Mouse (Mus musculus) ES-E14 (cell line): ENCODE results near the gene Evi2. TPM values are rescaled to one million over a fixed set of nuclear protein-coding genes. Genes with fewer than 3 reads are reported as not detected.

Experiments used
- DNase-seq: peaks from one replicate; pipeline ENCODE4 v3.0.0-alpha.2; 2013; ENCODE audit warnings: low read depth, low spot score
- H3K27ac ChIP-seq: 2 replicates; pipeline ENCODE4 v1.5.1; 2012; ENCODE audit warnings: low read depth, mild to moderate bottlenecking, low read length, moderate library complexity, mixed read lengths; ENCODE audit not compliant: poor library complexity, insufficient read depth, severe bottlenecking
- H3K36me3 ChIP-seq: 2 replicates; pipeline ENCODE4 v1.6.1; 2012; ENCODE audit warnings: mild to moderate bottlenecking, low read length, moderate library complexity, mixed read lengths; ENCODE audit not compliant: control insufficient read depth, poor library complexity, insufficient read depth, severe bottlenecking
- H3K4me1 ChIP-seq, 2 experiments: fragments of 150-350 bp in 1 of 2; sonication (generic) in 1 of 2; 2 replicates each; pipeline ENCODE4 v1.6.1; 2012; ENCODE audit warnings: low read length in 2 of 2, mild to moderate bottlenecking in 1 of 2, mixed read lengths in 1 of 2; ENCODE audit not compliant: control insufficient read depth in 2 of 2, insufficient read depth in 2 of 2, poor library complexity in 1 of 2
- H3K4me3 ChIP-seq, 2 experiments: fragments of 150-350 bp in 1 of 2; sonication (generic) in 1 of 2; 2 replicates each; pipeline ENCODE4 v1.5.1; 2012; ENCODE audit warnings: low read length in 2 of 2, low read depth in 1 of 2, mild to moderate bottlenecking in 1 of 2, mixed read lengths in 1 of 2; ENCODE audit not compliant: insufficient read depth in 1 of 2, poor library complexity in 1 of 2, severe bottlenecking in 1 of 2
- H3K9ac ChIP-seq: 2 replicates; pipeline ENCODE4 v1.6.1; 2012; ENCODE audit warnings: low read depth, mild to moderate bottlenecking, low read length, mixed read lengths; ENCODE audit not compliant: poor library complexity, insufficient read depth, severe bottlenecking
- H3K9me3 ChIP-seq: fragments of 150-350 bp; sonication (generic); 2 replicates; pipeline ENCODE4 v1.6.1; 2012; ENCODE audit warnings: low read depth, mild to moderate bottlenecking, low read length; ENCODE audit not compliant: control insufficient read depth, insufficient read depth
- CHD2 ChIP-seq: IDR thresholded peaks from 2 replicates; pipeline ENCODE4 v1.6.1; 2014; ENCODE audit warnings: mild to moderate bottlenecking, low read depth, low read length, inconsistent platforms
- HCFC1 ChIP-seq: IDR thresholded peaks from 2 replicates; pipeline ENCODE4 v1.6.1; 2012; ENCODE audit warnings: low read length, inconsistent platforms, borderline replicate concordance; ENCODE audit not compliant: insufficient read depth
- MAFK ChIP-seq: IDR thresholded peaks from 2 replicates; pipeline ENCODE4 v1.6.1; 2014; ENCODE audit warnings: mild to moderate bottlenecking, low read depth, low read length, inconsistent platforms; ENCODE audit not compliant: insufficient read depth
- ZC3H11A ChIP-seq: IDR thresholded peaks from 2 replicates; pipeline ENCODE4 v1.6.1; 2012; ENCODE audit warnings: low read depth, mild to moderate bottlenecking, inconsistent platforms, low read length, borderline replicate concordance
- ZNF384 ChIP-seq: IDR thresholded peaks from 2 replicates; pipeline ENCODE4 v1.6.1; 2012; ENCODE audit warnings: low read depth, low read length, inconsistent platforms
- in situ Hi-C, 2 experiments: fragments of 600-800 bp; cut with MboI; formaldehyde crosslinking; loops; one replicate each; pipeline ENCODE4 v1.15.1; 2025; ENCODE audit warnings: low sequenced_read_pairs in 2 of 2, inconsistent platforms in 1 of 2; ENCODE audit not compliant: unreplicated experiment in 2 of 2
- total RNA-seq: library from RNA; depleted of rRNA; stranded (reverse); fragments of 300-350 nt; gene quantifications from 2 replicates; pipeline ENCODE4 v1.2.3, GENCODE M21; 2012

Gene Evi2
- total RNA-seq, 1 experiment, result 0.13 TPM

GRCm38 (mm10) chr11:79568197-79568911 lies 38.0 kb upstream of the Evi2 start:
- no peak overlapping the region for H3K27ac ChIP-seq
- peaks cover 7% of the 10 kb centered on the region; the same call in 1 of the 2 replicates for H3K36me3 ChIP-seq
- no peak overlapping the region for H3K4me3 ChIP-seq
- in situ Hi-C loops, result no loop called here
- DNase-seq, result no peak
- H3K4me1 ChIP-seq, result no peaks in the 10 kb centered on the region
- TF ChIP-seq MAFK (no peak), ZC3H11A (no peak), HCFC1 (no peak), ZNF384 (no peak), CHD2 (no peak)
- no peak overlapping the region for H3K9ac ChIP-seq
- no peaks in the 10 kb centered on the region for H3K9me3 ChIP-seq

GRCm38 (mm10) chr11:79566947-79567346 lies 36.6 kb upstream of the Evi2 start:
- H3K9me3 ChIP-seq, result no peaks in the 10 kb centered on the region
- no peak overlapping the region for H3K4me3 ChIP-seq
- H3K27ac ChIP-seq, result no peak overlapping the region
- no peak overlapping the region for H3K9ac ChIP-seq
- in situ Hi-C loops, result no loop called here
- TF ChIP-seq MAFK (no peak), ZNF384 (no peak), HCFC1 (no peak), CHD2 (no peak), ZC3H11A (no peak)
- DNase-seq, result no peak
- no peaks in the 10 kb centered on the region for H3K4me1 ChIP-seq
- H3K36me3 ChIP-seq, result peaks cover 7% of the 10 kb centered on the region; the same call in 1 of the 2 replicates

GRCm38 (mm10) chr11:79563493-79563892 lies 33.1 kb upstream of the Evi2 start:
- no peak overlapping the region for H3K27ac ChIP-seq
- DNase-seq, result no peak
- no peaks in the 10 kb centered on the region for H3K9me3 ChIP-seq
- in situ Hi-C loops, result no loop called here
- TF ChIP-seq CHD2, result no peak
- H3K9ac ChIP-seq, result no peak overlapping the region
- H3K36me3 ChIP-seq, result peaks cover 7% of the 10 kb centered on the region
- H3K4me3 ChIP-seq, result no peak overlapping the region
- H3K4me1 ChIP-seq, result no peaks in the 10 kb centered on the region

- peaks cover 5% of the 10 kb centered on the region for H3K36me3 ChIP-seq
- DNase-seq, result no peak
- TF ChIP-seq ZNF384 (no peak), MAFK (no peak), HCFC1 (no peak), ZC3H11A (no peak), CHD2 (no peak)
- no peak overlapping the region for H3K27ac ChIP-seq
- no peaks in the 10 kb centered on the region for H3K9me3 ChIP-seq
- H3K4me1 ChIP-seq, result no peaks in the 10 kb centered on the region
- H3K4me3 ChIP-seq, result no peak overlapping the region
- in situ Hi-C loops, result no loop called here
- no peak overlapping the region for H3K9ac ChIP-seq
Observed at GRCm38 (mm10) chr11:79560536-79560935, 30.1 kb upstream of the Evi2 start.

- Histone ChIP-seq H3K36me3 (no peaks in the 10 kb centered on the region), H3K9ac (no peak overlapping the region), H3K4me1 (no peaks in the 10 kb centered on the region), H3K9me3 (no peaks in the 10 kb centered on the region), H3K27ac (no peak overlapping the region), H3K4me3 (no peak overlapping the region)
- TF ChIP-seq MAFK (no peak), ZNF384 (no peak), ZC3H11A (no peak), CHD2 (no peak), HCFC1 (no peak)
- in situ Hi-C loops, result no loop called here
- DNase-seq, result no peak
Observed at GRCm38 (mm10) chr11:79552622-79553021, 22.2 kb upstream of the Evi2 start.
